In the genomic region with DNA sequence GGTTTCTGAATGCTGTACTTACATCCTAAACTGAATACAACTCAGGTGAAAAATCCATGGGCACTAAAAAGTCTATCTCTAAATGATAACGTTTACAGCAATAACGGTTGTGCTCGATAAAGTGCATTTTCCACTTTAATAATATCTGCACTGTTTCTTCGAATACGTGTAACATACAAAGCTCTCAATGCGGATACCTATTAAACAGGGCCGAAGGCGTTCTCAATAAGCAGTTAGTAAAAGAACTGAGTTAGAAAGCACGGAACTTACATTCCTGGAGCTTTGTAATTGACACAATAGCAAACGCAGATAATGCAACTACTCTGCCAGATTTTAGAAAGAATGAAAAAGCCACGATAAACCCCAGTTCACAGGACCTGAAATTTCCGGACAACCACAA, we compare ENCODE assay signal across 8 mouse cellular contexts.
DNase-seq lines count a peak whose midpoint lies in the region; ATAC-seq and TF ChIP-seq lines count a peak whose summit lies in the region.

No protein-coding gene starts in this region.

- H3K9ac ChIP-seq in kidney, embryonic 15.5 days, result peak overlapping the region; percentile 60
- H3K9ac ChIP-seq in intestine, embryonic 15.5 days, result peak overlapping the region; percentile 65
- peak overlapping the region; percentile 65 for H3K9ac ChIP-seq in midbrain, postnatal 0 days (replicated peaks; ENCODE audit: low read length, poor library complexity, severe bottlenecking)

- no peak for TF ChIP-seq CTCF in cortical plate, adult 2 months (IDR thresholded peaks at IDR 0.05; ENCODE audit: extremely low read depth, insufficient read depth, low read length)
- no peak for TF ChIP-seq CTCF in midbrain, postnatal 0 days (IDR thresholded peaks at IDR 0.05)

- WGBS in kidney, embryonic 15.5 days, result 10% methylated on average over 12 of the region's 12 CpGs
- 7% methylated on average over 12 of the region's 12 CpGs for WGBS in intestine, embryonic 15.5 days
- 9% methylated on average over 12 of the region's 12 CpGs for WGBS in midbrain, postnatal 0 days

- H3K27me3 ChIP-seq in kidney, embryonic 15.5 days, result no peaks in the 10 kb centered on the region
- no peaks in the 10 kb centered on the region for H3K27me3 ChIP-seq in intestine, embryonic 15.5 days (replicated peaks)
- no peaks in the 10 kb centered on the region for H3K27me3 ChIP-seq in midbrain, postnatal 0 days (ENCODE audit: insufficient read depth, low read length)

- no peak for DNase-seq in kidney, postnatal 4 days
- no peak for DNase-seq in midbrain, postnatal 0 days (ENCODE audit: low spot score)
- no peak for DNase-seq in adrenal gland, adult (ENCODE audit: inconsistent age in 2 of 2, low spot score in 1 of 2)
- no peak for DNase-seq in gastrocnemius, postnatal 10 days
- no peak for DNase-seq in left cerebral cortex, postnatal 36 days (ENCODE audit: low spot score in 2 of 2)

- peaks cover 6% of the 10 kb centered on the region; the same call in 1 of the 2 replicates for H3K4me1 ChIP-seq in kidney, embryonic 15.5 days
- H3K4me1 ChIP-seq in cortical plate, adult 2 months (ENCODE audit: control insufficient read depth, insufficient read depth, low read length), result peaks cover 4% of the 10 kb centered on the region
- no peaks in the 10 kb centered on the region for H3K4me1 ChIP-seq in intestine, embryonic 15.5 days (replicated peaks)
- no peaks in the 10 kb centered on the region for H3K4me1 ChIP-seq in midbrain, postnatal 0 days (ENCODE audit: insufficient read depth, low read length)

- peak overlapping the region; percentile 67 for H3K4me3 ChIP-seq in kidney, embryonic 15.5 days (replicated peaks)
- H3K4me3 ChIP-seq in cortical plate, adult 2 months (ENCODE audit: insufficient read depth, low read length), result peak overlapping the region; percentile 63
- peak overlapping the region; percentile 63 for H3K4me3 ChIP-seq in intestine, embryonic 15.5 days (replicated peaks)
- peak overlapping the region; percentile 62 for H3K4me3 ChIP-seq in midbrain, postnatal 0 days (ENCODE audit: low read depth, low read length)

- peak overlapping the region; percentile 87 for H3K27ac ChIP-seq in kidney, embryonic 15.5 days
- H3K27ac ChIP-seq in cortical plate, adult 2 months (ENCODE audit: insufficient read depth, low read length), result peak overlapping the region; percentile 63; the same call in 1 of the 2 replicates
- peak overlapping the region; percentile 87 for H3K27ac ChIP-seq in intestine, embryonic 15.5 days
- H3K27ac ChIP-seq in midbrain, postnatal 0 days (ENCODE audit: low read depth, low read length), result peak overlapping the region; percentile 80

- intact Hi-C loops in left cerebral cortex, postnatal 36 days (cut with DNase I), result loop anchor here (5.0 kb wide), 1 partner anchor 128 kb away; the partner anchor contains the start of gene Zfp945

- peaks cover 16% of the 10 kb centered on the region for H3K36me3 ChIP-seq in kidney, embryonic 15.5 days
- no peaks in the 10 kb centered on the region for H3K36me3 ChIP-seq in intestine, embryonic 15.5 days
- H3K36me3 ChIP-seq in midbrain, postnatal 0 days (ENCODE audit: insufficient read depth, low read length), result peaks cover 6% of the 10 kb centered on the region; the same call in 1 of the 2 replicates

- H3K4me2 ChIP-seq in kidney, embryonic 15.5 days, result peak overlapping the region; percentile 58
- peak overlapping the region; percentile 72 for H3K4me2 ChIP-seq in intestine, embryonic 15.5 days (replicated peaks)
- peak overlapping the region; percentile 60 for H3K4me2 ChIP-seq in midbrain, postnatal 0 days (ENCODE audit: low read depth, low read length, poor library complexity, severe bottlenecking)

- no peak for TF ChIP-seq POLR2A in cortical plate, adult 2 months (IDR thresholded peaks at IDR 0.05; ENCODE audit: extremely low read depth, insufficient read depth, low read length)

- H3K9me3 ChIP-seq in kidney, embryonic 15.5 days (replicated peaks), result no peaks in the 10 kb centered on the region
- H3K9me3 ChIP-seq in intestine, embryonic 15.5 days, result no peaks in the 10 kb centered on the region
- peaks cover 12% of the 10 kb centered on the region for H3K9me3 ChIP-seq in midbrain, postnatal 0 days (ENCODE audit: low read length)

- ATAC-seq in kidney, embryonic 15.5 days (replicated peaks; ENCODE audit: low FRiP score), result 0 out of 2 replicates have a peak, but pooled peaks have one; percentile 6
- ATAC-seq in intestine, embryonic 15.5 days, result peak; percentile 50
- ATAC-seq in midbrain, postnatal 0 days (ENCODE audit: low FRiP score), result peak; percentile 29; the same call in 1 of the 2 replicates
